Mouse (Mus musculus): ENCODE measurements at regions not wholly inside any gene's neighbourhood (a gene's known extent, or its start where the extent isn't known, plus 50 kb on each side); places are given as distances from the start of the nearest gene placed in this dataset. TPM values are rescaled to one million over a fixed set of nuclear protein-coding genes. Genes with fewer than 3 reads are reported as not detected.

Small RNAs in the stretch of these regions (microRNA-seq; reads per million reads assigned to microRNA genes)
- not detected for gene Gm25025

Measured in midbrain, embryonic 11.5 days (tissue).